ENCODE assay signal across 12 mouse cellular contexts in the genomic region with DNA sequence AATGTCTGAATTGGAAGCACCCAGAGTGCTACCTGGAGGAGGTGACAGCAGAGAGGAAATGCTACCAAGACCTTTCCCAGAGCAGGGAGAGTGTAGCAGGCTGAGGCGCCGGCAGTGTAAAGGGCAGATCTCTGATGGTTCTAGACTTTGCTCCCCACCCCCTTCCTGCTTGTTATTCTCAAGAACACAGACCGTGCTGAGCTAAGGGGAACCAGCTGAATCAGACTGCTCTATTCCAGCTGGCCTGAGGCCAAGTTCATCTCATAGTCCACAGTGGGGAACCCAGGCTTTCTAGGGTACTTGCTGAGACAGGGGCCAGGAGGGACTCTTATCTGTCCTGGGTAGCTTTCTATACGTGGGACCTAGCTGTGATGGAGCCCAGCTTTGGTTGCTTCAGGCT.
DNase-seq lines count a peak whose midpoint lies in the region; ATAC-seq and TF ChIP-seq lines count a peak whose summit lies in the region.
"Had no signal": no experiment of that assay in that cellular context is flagged by ENCODE, and none has a peak within 500 bp of the region (broad histone marks: within the 10 kb centered on the region; RNA-seq: fewer than 3 reads in every experiment).

No protein-coding gene starts in this region.

- no peaks in the 10 kb centered on the region for H3K27me3 ChIP-seq in embryonic facial prominence, embryonic 14.5 days (replicated peaks; ENCODE audit: control insufficient read depth, insufficient read depth, low read length)
- H3K27me3 ChIP-seq in embryonic facial prominence, embryonic 10.5 days (replicated peaks; ENCODE audit: low read depth, poor library complexity, severe bottlenecking): no peaks in the 10 kb centered on the region; the same call in 1 of the 2 replicates
- no peaks in the 10 kb centered on the region for H3K27me3 ChIP-seq in limb, embryonic 14.5 days (ENCODE audit: control insufficient read depth, insufficient read depth, low read length)
- H3K27me3 ChIP-seq in midbrain, embryonic 10.5 days (ENCODE audit: low read depth, poor library complexity, severe bottlenecking): no peaks in the 10 kb centered on the region
- H3K27me3 ChIP-seq: neural tube, embryonic 12.5 days had no signal

- no peaks in the 10 kb centered on the region for H3K36me3 ChIP-seq in embryonic facial prominence, embryonic 14.5 days (ENCODE audit: control insufficient read depth, insufficient read depth, low read length)
- H3K36me3 ChIP-seq in embryonic facial prominence, embryonic 10.5 days (replicated peaks): no peaks in the 10 kb centered on the region
- H3K36me3 ChIP-seq in limb, embryonic 14.5 days (ENCODE audit: control insufficient read depth, insufficient read depth, low read length): no peaks in the 10 kb centered on the region
- H3K36me3 ChIP-seq in midbrain, embryonic 10.5 days: no peaks in the 10 kb centered on the region
- H3K36me3 ChIP-seq: neural tube, embryonic 12.5 days had no signal

- WGBS in embryonic facial prominence, embryonic 14.5 days: 51% methylated on average over 4 of the region's 4 CpGs
- 71% methylated on average over 4 of the region's 4 CpGs for WGBS in embryonic facial prominence, embryonic 10.5 days
- WGBS in limb, embryonic 14.5 days: 47% methylated on average over 4 of the region's 4 CpGs
- WGBS in midbrain, embryonic 10.5 days: 96% methylated on average over 4 of the region's 4 CpGs

- no peak for ATAC-seq in embryonic facial prominence, embryonic 14.5 days (ENCODE audit: low read depth)
- ATAC-seq in limb, embryonic 14.5 days (ENCODE audit: low FRiP score, low read depth): 0 out of 2 replicates have a peak, but pooled peaks have one; percentile 10
- ATAC-seq: forebrain, postnatal 0 days had no signal

- DNase-seq in embryonic facial prominence, embryonic 14.5 days (ENCODE audit: low spot score): peak; percentile 47
- no peak for DNase-seq in embryonic facial prominence, embryonic 10.5 days (ENCODE audit: low spot score)
- DNase-seq in testis, postnatal 10 days (ENCODE audit: low spot score): peak; percentile 56
- DNase-seq in testis, postnatal 14 days (ENCODE audit: low spot score): no peak
- DNase-seq in limb, embryonic 14.5 days (ENCODE audit: low spot score): peak; percentile 55
- no peak for DNase-seq in midbrain, embryonic 10.5 days (ENCODE audit: low spot score)
- no peak for DNase-seq in spleen, adult 12 weeks (ENCODE audit: low spot score)
- DNase-seq in embryo, embryonic 10.5 days (ENCODE audit: low spot score): no peak
- DNase-seq: embryo, embryonic 11 days; forebrain, postnatal 0 days had no signal

- peaks cover 16% of the 10 kb centered on the region; the same call in 1 of the 2 replicates for H3K4me1 ChIP-seq in embryonic facial prominence, embryonic 14.5 days (ENCODE audit: control insufficient read depth, insufficient read depth, low read length)
- peaks cover 14% of the 10 kb centered on the region for H3K4me1 ChIP-seq in embryonic facial prominence, embryonic 10.5 days
- peaks cover 15% of the 10 kb centered on the region; the same call in 1 of the 2 replicates for H3K4me1 ChIP-seq in limb, embryonic 14.5 days (ENCODE audit: control insufficient read depth, insufficient read depth, low read length)
- H3K4me1 ChIP-seq in midbrain, embryonic 10.5 days: peaks cover 7% of the 10 kb centered on the region; the same call in 1 of the 2 replicates
- H3K4me1 ChIP-seq: megakaryocyte, embryonic 14.5 days had no signal

- no peak overlapping the region for H3K4me2 ChIP-seq in embryonic facial prominence, embryonic 14.5 days (ENCODE audit: low read depth, low read length)
- no peak overlapping the region for H3K4me2 ChIP-seq in limb, embryonic 14.5 days (replicated peaks; ENCODE audit: low read depth, low read length, severe bottlenecking)
- H3K4me2 ChIP-seq: neural tube, embryonic 12.5 days had no signal

- H3K4me3 ChIP-seq in embryonic facial prominence, embryonic 14.5 days (ENCODE audit: low read depth, low read length): no peak overlapping the region
- no peak overlapping the region for H3K4me3 ChIP-seq in embryonic facial prominence, embryonic 10.5 days
- no peak overlapping the region for H3K4me3 ChIP-seq in limb, embryonic 14.5 days (replicated peaks; ENCODE audit: low read length)
- H3K4me3 ChIP-seq in midbrain, embryonic 10.5 days: no peak overlapping the region
- H3K4me3 ChIP-seq: megakaryocyte, embryonic 14.5 days; neural tube, embryonic 12.5 days had no signal

- no peak overlapping the region for H3K9ac ChIP-seq in embryonic facial prominence, embryonic 14.5 days (ENCODE audit: low read depth, low read length)
- no peak overlapping the region for H3K9ac ChIP-seq in limb, embryonic 14.5 days (ENCODE audit: low read depth, low read length, severe bottlenecking)
- H3K9ac ChIP-seq: forebrain, postnatal 0 days; neural tube, embryonic 12.5 days had no signal

- no peak for TF ChIP-seq POLR2A in limb, embryonic 14.5 days (IDR thresholded peaks at IDR 0.05; ENCODE audit: borderline replicate concordance, extremely low read depth, insufficient read depth, insufficient read length)

- H3K27ac ChIP-seq in embryonic facial prominence, embryonic 14.5 days (replicated peaks; ENCODE audit: low read depth, low read length): no peak overlapping the region
- no peak overlapping the region for H3K27ac ChIP-seq in embryonic facial prominence, embryonic 10.5 days (replicated peaks)
- no peak overlapping the region for H3K27ac ChIP-seq in limb, embryonic 14.5 days (replicated peaks; ENCODE audit: low read depth, low read length)
- no peak overlapping the region; the same call in 1 of the 2 replicates for H3K27ac ChIP-seq in midbrain, embryonic 10.5 days (replicated peaks)
- H3K27ac ChIP-seq: neural tube, embryonic 12.5 days had no signal

- H3K9me3 ChIP-seq in embryonic facial prominence, embryonic 14.5 days (ENCODE audit: control insufficient read depth, low read length): peaks cover 3% of the 10 kb centered on the region; the same call in 1 of the 2 replicates
- 0 out of 2 replicates have a peak, but pooled peaks cover 2% of the 10 kb centered on the region for H3K9me3 ChIP-seq in embryonic facial prominence, embryonic 10.5 days
- H3K9me3 ChIP-seq in limb, embryonic 14.5 days (ENCODE audit: control insufficient read depth, low read length): no peaks in the 10 kb centered on the region
- H3K9me3 ChIP-seq in midbrain, embryonic 10.5 days (replicated peaks): no peaks in the 10 kb centered on the region
- H3K9me3 ChIP-seq: neural tube, embryonic 12.5 days had no signal

Comparison
In these comparisons a context has a peak if more than half of its experiments do, and no peak if none do; other contexts are left out.
1. DNase-seq: peak in embryonic facial prominence, embryonic 14.5 days (single experiment), testis, postnatal 10 days (single experiment) and limb, embryonic 14.5 days (single experiment); none in embryonic facial prominence, embryonic 10.5 days (single experiment), testis, postnatal 14 days (single experiment), midbrain, embryonic 10.5 days (single experiment), spleen, adult 12 weeks (single experiment) and embryo, embryonic 10.5 days (single experiment).